Mouse (Mus musculus) gastrocnemius, adult 18-20 months (tissue): Measurements from ENCODE around the gene Gm4498. TPM values are rescaled to one million over a fixed set of nuclear protein-coding genes. Genes with fewer than 3 reads are reported as not detected.
"Not testable (repeated sequence)": the region's sequence is repeated elsewhere in the genome, so short reads cannot be mapped to it uniquely, and the experiment has no call there.

Experiments used
- DNase-seq: peaks from one replicate; pipeline ENCODE4 v3.0.0; 2021; ENCODE audit warnings: low spot score
- long read RNA-seq, 2 experiments: library from polyadenylated mRNA; stranded (forward); transcript quantifications; one replicate each; pipeline ENCODE4 v2.0.0; 2021
- total RNA-seq, 2 experiments: library from RNA; stranded (reverse); gene quantifications; 2 replicates each; pipeline ENCODE4 v1.2.3; 2021

Gene Gm4498
- total RNA-seq: not detected
- long read RNA-seq, experiment 1: 0 reads
- long read RNA-seq, experiment 2: 0 reads

- not testable (repeated sequence) for DNase-seq
These were observed at the start of gene Gm4498 for GRCm38 (mm10) chr7:20233728-20234127. Gene Gm4498 (minus strand): TSS chr7:20233828.

DNA sequence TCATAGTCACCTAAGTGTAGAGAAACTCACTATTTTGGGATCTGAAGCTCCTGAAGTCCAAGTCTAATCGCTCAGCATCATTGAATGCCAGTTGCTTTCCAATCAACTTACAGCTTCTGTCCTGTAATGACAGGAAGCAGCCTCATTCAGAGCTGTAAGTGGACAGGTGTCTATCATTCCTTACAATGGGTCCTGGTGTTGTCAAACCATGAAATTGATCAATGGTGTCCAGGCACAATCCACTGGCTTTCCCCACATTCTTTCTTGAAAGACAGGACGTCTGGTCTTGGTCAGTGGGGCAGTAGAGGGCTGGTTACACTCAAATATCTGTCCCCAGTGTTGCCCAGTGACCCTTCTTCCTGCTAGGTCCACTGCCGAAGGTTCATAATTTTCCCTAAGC, 29.1 kb upstream of the Gm4498 start, which contains the start of gene Gm5890:
Gm5890 (minus strand) TSS at position 101 of the 400 bp plus-strand sequence.
- DNase-seq: not testable (repeated sequence)

GRCm38 (mm10) chr7:20205507-20205906, 28.1 kb downstream of the Gm4498 start, which contains the start of gene Gm6164:
Gene Gm6164 (minus strand): TSS chr7:20205607.
- DNase-seq: not testable (repeated sequence)

- not testable (repeated sequence) for DNase-seq
These were observed 40.2 kb downstream of the Gm4498 start, which contains the start of gene Vmn1r95 for GRCm38 (mm10) chr7:20193410-20193809. Gene Vmn1r95 (plus strand): TSS chr7:20193710.

Other genes starting within 250 kb of the Gm4498 start
- not detected for gene Nlrp9b, start 242.4 kb downstream of the Gm4498 start, total RNA-seq
- not detected for gene Vmn1r91, start 134.1 kb downstream of the Gm4498 start, total RNA-seq
- gene Gm16442, start 111.2 kb downstream of the Gm4498 start, total RNA-seq: not detected
- not detected for gene Vmn1r93, start 94.7 kb downstream of the Gm4498 start, total RNA-seq
- not detected for gene Vmn1r94, start 65.5 kb downstream of the Gm4498 start, total RNA-seq
- not detected for gene Vmn1r95, start 40.1 kb downstream of the Gm4498 start, total RNA-seq
- not detected for gene Gm6164, start 28.2 kb downstream of the Gm4498 start, total RNA-seq
- not detected for gene Gm5890, start 29.0 kb upstream of the Gm4498 start, total RNA-seq
- not detected for gene Gm4133, start 100.2 kb upstream of the Gm4498 start, total RNA-seq
- gene Gm5728, start 141.6 kb upstream of the Gm4498 start, total RNA-seq: not detected
- gene Vmn1r100, start 184.1 kb upstream of the Gm4498 start, total RNA-seq: not detected
- gene Vmn1r101, start 208.8 kb upstream of the Gm4498 start, total RNA-seq: not detected
- not detected for gene Gm10670, start 241.1 kb upstream of the Gm4498 start, total RNA-seq